Mouse (Mus musculus): ENCODE measurements around the gene Hey2.

Hey2 gene

GRCm38 (mm10) chr10:30842643-30843437, at the start of gene Hey2:
Hey2 (minus strand) TSS chr10:30842801.
- DNase-seq (ENCODE audit: low spot score in 2 of 2): peak; percentile 93 to 96

DNA sequence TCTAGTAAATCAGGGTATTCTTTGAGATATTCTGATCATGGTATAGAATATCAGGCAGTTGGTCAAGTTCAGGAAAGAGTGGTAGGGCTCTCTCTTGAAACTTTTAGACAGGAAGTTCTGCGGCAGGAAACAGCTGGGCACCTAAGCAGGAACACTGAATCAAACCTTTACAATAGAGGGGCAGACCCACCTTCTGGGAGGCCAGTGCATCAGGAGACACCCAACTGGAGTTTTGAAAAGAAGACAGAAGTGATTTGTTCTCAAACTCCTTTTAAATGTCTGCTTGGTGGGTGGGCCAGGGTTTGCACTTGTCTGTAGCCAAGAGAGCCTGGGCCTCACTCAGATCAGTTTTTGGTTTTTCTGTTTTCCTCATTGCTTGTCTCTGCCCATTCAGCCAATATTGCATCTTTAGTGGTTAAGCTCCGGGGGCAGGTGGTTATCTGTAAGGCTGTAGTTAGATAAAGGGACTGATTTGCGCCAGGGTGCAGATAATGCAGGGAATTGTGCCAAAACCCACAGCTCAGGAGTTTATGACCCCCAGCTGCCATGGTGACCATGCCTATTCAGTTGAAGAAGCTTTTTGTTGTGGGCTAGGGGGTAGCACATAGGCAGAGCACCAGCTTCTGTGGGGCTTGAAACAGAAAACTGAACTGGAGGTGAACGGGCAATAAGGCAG, 40.6 kb upstream of the Hey2 start:
- no peak for DNase-seq (ENCODE audit: low spot score in 2 of 2)

DNA sequence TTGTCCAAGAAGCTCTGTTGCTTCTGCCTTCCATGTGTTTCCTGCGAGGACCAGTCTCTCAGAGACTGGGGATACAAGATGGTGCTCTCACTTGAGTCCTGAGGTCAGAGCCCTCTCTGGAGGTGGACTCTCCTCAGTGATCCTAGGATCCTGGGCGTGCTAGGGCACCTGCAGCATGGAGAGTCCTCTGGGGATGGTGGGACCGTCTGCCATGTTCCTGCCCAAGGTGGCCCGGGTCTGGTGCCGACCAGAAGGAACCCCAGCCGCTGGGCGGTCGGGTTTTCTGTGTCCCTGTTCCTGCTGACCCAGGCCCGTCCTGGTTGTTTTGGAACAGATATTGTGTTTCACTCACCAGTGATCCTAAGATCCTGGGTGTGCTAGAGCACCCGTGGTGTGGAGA, 38.5 kb upstream of the Hey2 start:
- peak in 1 of 2 experiments; percentile 58 for DNase-seq (ENCODE audit: low spot score in 2 of 2)

DNA sequence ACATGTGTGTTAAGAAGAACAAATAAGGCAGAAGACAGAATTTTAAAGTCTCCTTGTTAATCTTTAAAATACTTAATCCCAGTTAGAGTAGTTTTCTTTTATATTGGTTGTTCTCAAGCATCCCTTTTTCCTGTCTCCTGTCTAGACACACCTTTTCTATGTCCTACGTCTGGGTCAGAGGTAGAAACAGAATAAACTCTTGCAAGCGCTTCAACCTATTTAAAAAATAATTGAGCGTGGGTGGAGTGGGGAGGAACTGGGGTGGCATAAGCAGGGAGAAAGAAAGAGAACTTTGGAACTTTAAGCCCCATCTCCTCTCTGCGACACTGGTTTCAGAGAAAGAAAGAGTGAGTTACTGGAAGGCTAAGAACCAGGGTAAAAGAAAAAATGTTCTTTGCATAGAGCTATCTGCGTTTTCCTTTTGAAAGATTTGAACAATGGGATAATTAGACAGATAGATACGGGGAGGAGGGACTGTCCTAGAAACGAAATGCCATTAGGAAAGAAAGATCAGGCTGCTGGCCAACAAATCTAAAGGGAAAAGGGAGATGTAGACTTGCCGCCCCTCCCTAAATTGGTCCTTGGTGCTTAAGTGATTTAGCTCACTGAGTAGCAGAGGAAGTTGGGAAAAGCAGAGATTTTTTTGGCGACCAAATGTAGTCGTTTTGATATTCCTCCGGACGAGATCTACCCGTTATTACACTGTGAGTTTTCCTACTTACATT, 2.7 kb upstream of the Hey2 start:
- no peak for DNase-seq (ENCODE audit: low spot score in 2 of 2)

- DNase-seq (ENCODE audit: low spot score in 2 of 2): peak in 1 of 2 experiments; percentile 60
These were observed 1.8 kb upstream of the Hey2 start for GRCm38 (mm10) chr10:30844191-30845010.

DNA sequence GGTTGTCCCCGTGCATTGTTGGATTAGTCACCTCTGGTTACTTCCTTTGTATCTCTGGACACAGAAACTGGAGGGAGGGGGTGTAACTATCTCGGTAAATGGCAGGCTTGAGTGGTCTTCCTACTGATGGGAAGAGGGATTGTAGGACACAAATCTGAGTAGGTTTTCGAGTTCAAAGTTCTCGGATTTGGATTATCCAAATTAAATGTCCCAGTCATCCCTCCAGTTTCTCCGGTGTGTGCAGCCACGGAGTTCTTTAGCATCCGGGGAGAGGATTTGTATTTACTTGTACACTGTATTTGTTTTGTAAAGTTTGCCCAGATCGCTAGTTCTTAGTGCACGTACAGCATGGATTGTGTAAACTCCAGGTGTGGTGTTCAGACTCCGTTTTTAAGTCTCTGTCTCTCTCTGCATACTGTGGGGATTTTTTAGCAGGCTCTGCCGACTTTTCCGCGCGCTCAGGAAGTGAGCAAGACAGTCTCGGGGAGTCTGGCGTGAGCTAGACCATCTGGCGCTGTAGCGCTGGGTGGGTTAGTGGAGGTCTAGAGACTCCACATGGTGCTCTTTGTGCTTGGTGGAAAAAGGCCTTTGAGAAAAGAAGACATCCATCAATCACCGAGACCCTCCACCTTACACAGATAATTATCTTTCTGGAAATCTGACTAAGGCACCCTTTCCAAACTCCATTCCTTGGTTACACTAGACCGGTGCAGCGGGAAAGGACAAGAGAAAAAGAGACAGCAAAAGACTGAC, 1.0 kb upstream of the Hey2 start:
- DNase-seq (ENCODE audit: low spot score in 2 of 2): no peak

DNA sequence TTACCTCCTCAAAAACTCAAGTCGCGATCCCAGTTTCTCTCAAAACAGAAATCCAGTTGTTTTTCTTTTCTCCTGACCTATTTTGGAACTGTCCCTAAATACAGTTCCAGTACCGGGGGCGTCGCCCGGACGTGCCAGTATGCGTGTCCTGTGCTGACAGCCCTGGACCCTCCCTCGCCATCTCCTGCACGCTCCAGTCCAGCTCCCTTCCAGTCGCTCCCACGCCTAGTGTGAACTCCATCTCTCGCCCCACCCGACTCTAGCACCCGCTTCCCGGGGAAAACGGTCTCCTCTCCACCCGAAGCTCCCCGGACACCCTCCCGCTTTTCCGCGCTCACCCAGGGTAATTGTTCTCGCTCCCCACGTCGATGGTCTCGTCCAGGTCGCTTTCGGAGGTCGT, 373 bp downstream of the Hey2 start:
- no peak for DNase-seq (ENCODE audit: low spot score in 2 of 2)

DNA sequence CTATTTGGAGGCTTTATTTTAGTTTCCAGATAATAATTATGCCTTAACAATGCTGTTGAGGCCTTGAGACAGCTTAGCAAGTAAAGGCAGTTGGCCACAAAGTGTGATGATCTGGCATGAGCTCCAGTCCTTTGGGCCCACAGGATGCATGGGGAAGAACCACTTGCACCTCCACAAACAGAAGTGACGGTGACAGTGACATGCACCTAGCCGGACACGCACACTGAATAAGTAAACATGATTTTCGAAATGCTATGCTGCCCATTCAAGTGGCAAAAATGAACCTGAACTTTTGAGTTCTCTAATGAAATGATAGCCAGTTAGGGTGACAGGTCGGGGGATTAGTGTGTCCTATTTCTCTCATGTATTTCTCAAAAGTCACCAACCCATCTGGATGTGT, 1.8 kb downstream of the Hey2 start:
- no peak for DNase-seq (ENCODE audit: low spot score in 2 of 2)

- DNase-seq (ENCODE audit: low spot score in 2 of 2): no peak
These were observed 4.4 kb downstream of the Hey2 start for GRCm38 (mm10) chr10:30838188-30838587.

DNA sequence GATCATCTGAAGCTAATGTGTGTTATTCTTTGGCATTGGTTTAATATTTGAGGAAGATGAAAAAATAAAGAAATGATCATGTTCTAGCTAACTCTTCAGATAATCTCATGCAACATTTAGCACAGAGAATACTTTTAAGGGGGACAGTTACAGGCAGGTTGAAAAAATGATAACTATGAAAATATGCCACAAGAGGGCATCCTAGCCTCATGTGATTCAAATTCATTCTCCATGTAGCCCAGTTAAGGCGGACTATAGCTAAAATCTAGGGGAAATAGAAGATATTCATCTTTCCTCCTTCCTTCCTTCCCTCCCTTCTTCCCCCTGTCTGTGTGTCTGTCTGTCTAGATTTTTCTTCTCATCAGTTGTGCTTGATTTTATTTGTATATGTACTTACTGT, 17.6 kb downstream of the Hey2 start:
- no peak for DNase-seq (ENCODE audit: low spot score in 2 of 2)

GRCm38 (mm10) chr10:30810967-30811293, 31.7 kb downstream of the Hey2 start:
- peak; percentile 69 to 84 for DNase-seq (ENCODE audit: low spot score in 2 of 2)

- no peak for DNase-seq (ENCODE audit: low spot score in 2 of 2)
These were observed 32.2 kb downstream of the Hey2 start for GRCm38 (mm10) chr10:30810247-30810966.

DNA sequence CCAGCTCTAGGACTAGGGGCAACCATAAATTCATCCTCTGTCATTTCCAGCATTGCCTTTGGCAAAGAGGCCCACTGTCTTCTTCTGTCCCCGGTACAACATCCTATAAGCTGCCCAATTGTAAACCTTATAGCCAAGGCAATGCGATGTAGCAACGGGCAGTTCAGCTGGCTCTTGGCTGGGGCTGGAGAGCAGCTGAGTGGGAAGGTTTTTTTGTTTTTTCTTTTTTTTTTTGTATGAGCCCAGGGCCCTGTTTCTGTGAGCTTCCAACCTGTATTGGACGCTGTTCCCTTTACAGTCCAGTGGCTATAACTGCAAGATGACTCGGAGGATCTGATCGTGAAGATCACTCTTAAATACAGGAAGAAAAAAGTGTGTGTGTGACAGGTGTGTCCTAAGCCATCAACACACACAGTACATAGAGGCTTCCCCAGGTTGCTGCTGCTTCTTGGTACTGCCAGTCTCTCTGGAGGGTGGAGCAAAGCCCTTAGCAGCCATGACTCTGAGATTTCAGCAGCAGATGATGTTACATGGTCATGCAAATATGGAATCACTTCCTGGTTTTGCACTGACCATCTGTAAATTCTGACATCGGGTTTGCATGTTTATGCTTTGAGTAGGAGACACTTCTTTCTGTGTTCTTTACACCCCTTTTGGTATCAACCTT, 38.9 kb downstream of the Hey2 start:
- no peak for DNase-seq (ENCODE audit: low spot score in 2 of 2)

DNA sequence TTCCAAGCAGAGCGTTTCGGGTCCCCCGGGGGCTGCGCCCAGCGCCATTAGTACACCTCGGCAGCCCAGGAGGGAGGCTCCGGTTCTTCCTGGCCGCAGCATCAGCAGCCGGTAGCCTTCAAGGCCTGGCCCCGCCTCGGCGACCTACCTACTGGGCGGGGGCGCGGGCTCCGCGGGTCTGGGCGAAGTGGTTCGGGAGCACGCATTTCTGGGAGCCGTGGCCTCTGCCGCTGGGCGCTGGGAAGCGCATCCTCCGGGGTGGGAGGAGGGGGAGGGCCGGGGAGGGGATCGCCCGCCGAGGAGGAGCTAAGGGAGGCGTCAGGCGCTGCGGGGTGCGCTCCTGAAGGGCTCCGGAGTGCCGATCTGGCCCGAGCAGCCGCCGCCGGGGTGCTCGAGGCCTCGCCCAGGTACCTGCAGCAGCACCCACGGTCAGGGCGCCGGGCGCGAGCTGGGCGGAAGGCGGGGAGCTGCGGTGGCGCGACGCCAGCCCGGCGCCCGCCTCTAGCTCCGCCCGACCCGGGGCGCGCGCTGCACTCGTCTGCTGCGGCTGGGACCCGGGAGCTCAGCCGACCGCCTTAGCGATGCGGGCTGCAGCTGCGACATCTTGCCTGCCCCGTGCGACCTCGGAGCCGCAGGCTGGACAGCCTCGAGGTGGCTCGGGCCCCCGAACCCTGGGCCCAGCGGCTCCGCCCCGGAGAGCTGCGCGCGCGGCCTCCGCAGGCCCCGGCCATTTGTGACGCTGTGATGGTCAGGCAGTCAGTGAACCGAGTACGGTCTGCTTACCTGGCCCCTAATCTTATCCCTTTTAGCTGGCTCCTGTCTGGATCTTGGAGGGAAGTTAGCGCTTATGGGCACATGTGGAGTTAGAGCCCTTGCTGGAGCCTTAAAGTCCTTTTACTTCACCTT, 39.7 kb downstream of the Hey2 start, which contains the start of gene Ncoa7:
Gene Ncoa7 (minus strand): TSS at position 646 of the 906 bp plus-strand sequence.
- peak; percentile 82 to 92 for DNase-seq (ENCODE audit: low spot score in 2 of 2)

GRCm38 (mm10) chr10:30802033-30802432, 40.6 kb downstream of the Hey2 start:
- DNase-seq (ENCODE audit: low spot score in 2 of 2): peak in 1 of 2 experiments; percentile 41

GRCm38 (mm10) chr10:30799713-30800450, 42.7 kb downstream of the Hey2 start:
- no peak for DNase-seq (ENCODE audit: low spot score in 2 of 2)

- DNase-seq (ENCODE audit: low spot score in 2 of 2): no peak
These were observed 45.9 kb downstream of the Hey2 start for GRCm38 (mm10) chr10:30796469-30797261.

All from spleen, postnatal 4 days (tissue).